Mouse (Mus musculus) gastrocnemius, adult 2 months (tissue): Measurements from ENCODE around the gene C030005K15Rik. TPM values are rescaled to one million over a fixed set of nuclear protein-coding genes. Genes with fewer than 3 reads are reported as not detected.
"Not testable (repeated sequence)": the region's sequence is repeated elsewhere in the genome, so short reads cannot be mapped to it uniquely, and the experiment has no call there.

Experiments used
- DNase-seq: peaks from one replicate; pipeline ENCODE4 v3.0.0; 2022
- H3K27ac ChIP-seq: fragments of 200-600 bp; 2 replicates; pipeline ENCODE4 v1.8.1; 2022; ENCODE audit warnings: mild to moderate bottlenecking
- H3K4me3 ChIP-seq: fragments of 200-600 bp; 2 replicates; pipeline ENCODE4 v1.8.1; 2022; ENCODE audit warnings: mild to moderate bottlenecking, moderate library complexity
- CTCF ChIP-seq: fragments of 200-600 bp; IDR thresholded peaks from 2 replicates; pipeline ENCODE4 v1.8.1; 2022; ENCODE audit warnings: antibody characterized with exemption, mild to moderate bottlenecking, moderate library complexity
- intact Hi-C: fragments of 180-260 bp; cut with DNase I; formaldehyde crosslinking; loops from one replicate; pipeline ENCODE4 v1.15.1; 2025
- long read RNA-seq, 2 experiments: library from polyadenylated mRNA; stranded (forward); transcript quantifications; one replicate each; pipeline ENCODE4 v2.0.0; 2021
- total RNA-seq, 2 experiments: library from RNA; stranded (reverse); gene quantifications; 2 replicates each; pipeline ENCODE4 v1.2.3; 2021

Gene C030005K15Rik
- not detected for total RNA-seq
- long read RNA-seq, experiment 1, result 0 reads
- long read RNA-seq, experiment 2, result 0 reads

DNA sequence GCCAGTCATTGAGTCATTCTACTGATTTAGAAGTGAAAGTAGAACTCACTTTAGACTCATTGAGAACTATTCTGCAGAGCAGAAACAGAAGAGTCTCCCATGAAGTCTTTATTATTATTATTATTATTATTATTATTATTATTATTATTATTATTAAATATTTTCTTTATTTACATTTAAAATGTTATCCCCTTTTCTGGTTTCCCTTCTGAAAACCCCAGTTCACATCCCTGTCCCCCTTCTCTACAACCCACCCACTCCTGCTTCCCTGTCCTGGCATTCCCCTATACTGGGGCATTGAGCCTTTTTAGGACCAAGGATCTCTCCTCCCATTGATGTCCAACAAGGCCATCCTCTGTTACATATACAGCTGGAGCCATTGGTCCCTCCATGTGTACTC is at the start of gene C030005K15Rik:
TSS of gene C030005K15Rik (minus strand) at position 101 of the 400 bp plus-strand sequence.
- intact Hi-C loops, H3K4me3 ChIP-seq, DNase-seq, H3K27ac ChIP-seq: not testable (repeated sequence)

DNA sequence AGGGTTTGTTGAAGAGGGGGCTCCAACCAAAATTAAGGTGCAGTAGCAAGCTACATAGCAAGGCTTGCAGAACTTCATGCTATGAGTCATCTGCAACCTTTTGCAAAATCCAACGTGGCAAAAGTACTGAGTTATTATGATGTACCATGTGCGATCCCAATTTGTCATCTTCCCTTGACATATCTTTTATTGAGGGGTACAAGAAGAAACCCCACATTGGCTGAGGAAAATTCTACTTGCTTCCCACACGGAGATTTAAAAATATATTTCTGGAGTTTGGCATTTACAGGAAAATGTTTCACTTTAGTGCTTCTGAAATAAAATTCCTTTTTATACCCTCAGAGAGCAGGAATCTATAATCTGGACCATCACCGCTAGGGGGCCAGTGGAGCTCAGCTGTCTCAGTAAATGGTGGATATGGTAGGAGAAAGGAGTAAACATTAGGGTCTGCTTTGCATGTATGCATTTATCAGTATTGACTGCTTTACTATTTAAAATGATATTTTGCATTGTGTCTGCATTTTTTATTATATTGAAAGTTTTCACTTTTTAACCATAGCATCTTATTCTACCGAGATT is 41.7 kb upstream of the C030005K15Rik start:
- intact Hi-C loops, result no loop called here
- Histone ChIP-seq H3K27ac (no peak overlapping the region), H3K4me3 (no peak overlapping the region)
- TF ChIP-seq CTCF, result peak; percentile 11; the same call in 1 of the 2 replicates
- no peak for DNase-seq

DNA sequence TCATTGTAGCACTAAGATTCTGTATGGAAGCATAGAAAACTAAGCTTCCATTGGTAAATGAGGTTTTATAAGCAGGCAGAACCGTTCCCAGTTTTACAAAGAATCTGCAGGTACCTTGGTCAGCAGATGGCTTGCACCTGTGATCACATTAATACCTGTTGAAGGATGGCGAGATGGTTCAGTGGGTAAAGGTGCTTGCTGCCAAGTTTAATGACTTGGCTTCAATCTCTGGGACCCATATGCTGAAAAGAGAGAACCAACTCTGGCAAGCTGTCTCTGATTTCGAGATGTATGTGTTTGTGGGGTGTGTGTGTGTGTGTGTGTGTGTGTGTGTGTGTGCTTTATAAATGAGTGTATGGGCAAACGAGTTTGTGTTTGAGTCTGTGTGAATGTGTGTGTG is 27.3 kb upstream of the C030005K15Rik start:
- intact Hi-C loops, result no loop called here
- no peak for TF ChIP-seq CTCF
- DNase-seq, result no peak

DNA sequence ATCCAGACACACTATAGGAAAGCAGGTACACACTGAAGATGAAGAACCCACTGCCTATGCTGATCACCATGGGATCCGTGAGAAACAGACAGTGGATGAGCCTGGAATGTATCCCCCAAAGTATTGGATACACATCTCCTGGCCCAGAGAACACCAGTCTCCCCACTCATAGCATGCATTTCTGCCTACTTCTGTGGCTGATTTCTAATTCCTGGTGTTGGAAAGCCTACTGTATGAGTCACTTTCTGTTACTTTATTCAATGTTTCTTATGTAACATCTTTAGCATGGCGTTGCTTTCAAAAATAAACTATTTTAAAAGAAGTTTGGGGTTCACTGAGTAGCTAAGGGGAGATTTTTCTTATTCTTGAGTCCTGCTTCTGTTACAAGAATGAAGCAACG is 20.7 kb upstream of the C030005K15Rik start:
- Histone ChIP-seq H3K27ac (no peak overlapping the region), H3K4me3 (no peak overlapping the region)
- no peak for DNase-seq
- TF ChIP-seq CTCF, result no peak
- intact Hi-C loops, result no loop called here

More for the DNA sequence above, 27.3 kb upstream of the C030005K15Rik start:
- no peak overlapping the region for H3K27ac ChIP-seq
- H3K4me3 ChIP-seq, result no peak overlapping the region

DNA sequence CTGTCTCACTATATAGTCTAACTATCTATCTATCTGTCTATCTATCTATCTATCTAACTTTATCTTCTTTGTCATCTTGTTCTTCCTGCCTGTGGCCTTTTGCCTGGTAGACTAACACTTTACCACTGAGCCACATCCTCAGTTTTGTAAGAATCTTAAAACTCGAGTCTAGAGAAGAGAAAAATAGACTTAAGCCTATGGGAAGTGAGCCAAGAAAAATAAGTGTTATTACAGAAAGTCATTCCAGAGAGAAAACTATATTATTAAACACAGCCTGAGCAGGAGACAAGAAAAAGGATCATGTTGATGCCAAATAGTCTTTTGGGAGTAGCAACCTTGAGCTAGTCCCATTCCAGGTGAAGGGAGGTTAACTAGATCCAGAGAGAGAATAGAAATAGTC is 626 bp downstream of the C030005K15Rik start:
- TF ChIP-seq CTCF, result no peak
- H3K27ac ChIP-seq, result no peak overlapping the region
- intact Hi-C loops, result no loop called here
- no peak overlapping the region for H3K4me3 ChIP-seq
- no peak for DNase-seq

DNA sequence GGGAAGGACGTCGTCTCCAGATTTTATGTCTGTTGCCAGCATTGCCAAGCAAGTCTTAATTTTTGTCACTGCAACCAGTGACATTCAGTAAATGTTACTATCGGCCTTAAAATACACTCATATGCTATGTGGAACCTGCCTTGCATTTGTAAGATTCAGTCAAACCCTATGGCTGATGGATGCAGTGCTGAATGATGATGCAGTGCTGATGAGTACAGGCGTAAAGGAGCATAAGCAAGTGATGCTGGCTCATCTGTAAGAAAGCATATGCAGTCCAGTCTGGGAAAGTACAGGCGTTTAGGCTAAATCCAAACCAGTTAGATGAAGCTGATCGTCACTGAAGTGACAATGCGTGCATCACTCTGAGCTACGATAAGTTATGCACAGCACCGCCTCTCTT is 3.8 kb downstream of the C030005K15Rik start:
- Histone ChIP-seq H3K4me3 (no peak overlapping the region), H3K27ac (no peak overlapping the region)
- DNase-seq, result no peak
- TF ChIP-seq CTCF, result no peak
- intact Hi-C loops, result no loop called here

DNA sequence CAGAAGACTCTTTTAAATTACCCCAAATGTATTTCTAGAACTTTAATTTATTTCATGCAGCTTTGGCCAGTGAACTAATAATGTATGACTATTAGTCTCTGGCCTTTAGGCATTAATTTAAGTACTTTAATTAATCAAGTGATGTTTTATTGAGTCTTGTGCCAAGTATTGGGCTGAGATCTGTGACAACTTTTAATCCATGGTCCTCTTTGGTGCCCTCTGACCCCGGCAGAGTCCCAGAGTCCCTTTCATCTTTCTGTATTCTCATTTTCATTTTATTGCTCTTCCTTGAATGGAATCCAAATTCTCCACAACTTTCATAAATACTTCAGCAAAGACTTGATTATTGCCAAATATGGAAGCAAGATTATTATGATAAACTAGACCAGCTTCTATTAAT is 5.9 kb downstream of the C030005K15Rik start:
- intact Hi-C loops, result no loop called here
- DNase-seq, result no peak
- no peak for TF ChIP-seq CTCF
- Histone ChIP-seq H3K27ac (no peak overlapping the region), H3K4me3 (no peak overlapping the region)

DNA sequence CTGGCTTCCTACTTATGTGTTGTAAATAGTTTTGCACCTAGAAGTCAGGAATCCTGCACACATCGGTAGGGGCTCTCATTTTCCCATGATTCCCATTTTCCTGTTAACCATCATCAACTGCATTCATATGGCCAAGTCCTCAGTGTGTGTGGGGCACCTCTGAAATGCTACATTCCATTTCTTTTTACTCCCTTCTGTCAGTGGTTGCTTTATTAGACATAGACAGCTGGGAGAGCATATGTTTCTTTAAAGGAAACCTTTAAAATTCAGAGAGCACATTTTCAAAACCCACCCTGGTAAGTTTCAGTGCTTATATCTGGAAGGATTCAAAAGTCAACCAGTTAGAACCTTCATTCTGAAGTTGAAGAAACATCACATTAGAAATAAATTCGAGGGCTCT is 8.5 kb downstream of the C030005K15Rik start:
- no peak for DNase-seq
- intact Hi-C loops, result no loop called here

DNA sequence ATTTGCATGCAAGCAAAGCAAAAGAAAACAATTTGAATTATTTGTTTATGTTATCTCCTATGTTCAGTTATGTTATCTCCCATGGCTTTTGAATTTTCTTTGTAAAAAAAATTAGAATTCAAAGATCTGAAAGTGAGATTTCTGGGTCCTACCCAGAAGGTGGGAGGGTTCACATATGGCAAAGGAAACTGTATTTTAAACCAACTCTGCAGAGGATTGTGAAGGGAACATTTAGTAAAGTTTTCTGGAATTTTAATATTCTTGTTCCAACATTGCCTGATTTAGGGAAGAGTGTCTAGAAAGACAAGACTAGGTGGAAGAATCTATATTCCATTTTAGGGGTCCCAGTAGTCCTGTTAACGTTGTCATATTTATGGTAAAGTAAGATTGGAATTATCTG is 9.3 kb downstream of the C030005K15Rik start:
- Histone ChIP-seq H3K4me3 (no peak overlapping the region), H3K27ac (no peak overlapping the region)
- DNase-seq, result no peak
- intact Hi-C loops, result no loop called here
- no peak for TF ChIP-seq CTCF

More for the DNA sequence above, 8.5 kb downstream of the C030005K15Rik start:
- no peak for TF ChIP-seq CTCF
- H3K4me3 ChIP-seq, result no peak overlapping the region
- H3K27ac ChIP-seq, result no peak overlapping the region

DNA sequence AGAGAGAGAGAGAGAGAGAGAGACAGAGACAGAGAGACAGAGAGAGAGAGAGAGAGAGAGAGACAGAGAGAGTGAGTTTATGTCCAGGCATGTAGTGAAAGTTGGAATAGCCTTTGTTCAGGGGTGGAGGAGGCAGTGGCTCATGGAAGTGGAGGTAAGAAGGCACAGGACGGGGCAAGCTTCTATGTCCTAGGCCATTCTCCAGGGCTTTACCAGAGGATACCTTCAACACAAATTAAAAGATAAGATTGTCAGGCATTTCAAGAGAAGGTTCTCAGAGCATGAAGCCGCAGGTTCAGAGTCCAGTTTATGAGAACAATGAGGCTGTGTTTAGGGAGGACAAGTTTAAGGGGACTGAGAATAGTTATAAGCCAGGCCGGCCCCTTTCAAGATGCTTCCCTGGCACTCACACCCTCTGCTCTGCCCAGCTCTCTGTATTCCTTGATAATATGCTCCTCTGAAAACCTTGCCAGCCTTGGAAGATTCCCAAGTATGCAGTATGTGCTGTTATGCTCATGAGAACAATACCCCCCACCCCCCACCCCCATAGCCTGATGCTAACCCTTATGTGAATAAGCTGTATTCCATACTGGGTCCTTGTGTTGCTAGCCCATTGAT is 11.2 kb downstream of the C030005K15Rik start:
- Histone ChIP-seq H3K27ac (no peak overlapping the region), H3K4me3 (no peak overlapping the region)
- TF ChIP-seq CTCF, result no peak
- intact Hi-C loops, result no loop called here
- DNase-seq, result no peak

DNA sequence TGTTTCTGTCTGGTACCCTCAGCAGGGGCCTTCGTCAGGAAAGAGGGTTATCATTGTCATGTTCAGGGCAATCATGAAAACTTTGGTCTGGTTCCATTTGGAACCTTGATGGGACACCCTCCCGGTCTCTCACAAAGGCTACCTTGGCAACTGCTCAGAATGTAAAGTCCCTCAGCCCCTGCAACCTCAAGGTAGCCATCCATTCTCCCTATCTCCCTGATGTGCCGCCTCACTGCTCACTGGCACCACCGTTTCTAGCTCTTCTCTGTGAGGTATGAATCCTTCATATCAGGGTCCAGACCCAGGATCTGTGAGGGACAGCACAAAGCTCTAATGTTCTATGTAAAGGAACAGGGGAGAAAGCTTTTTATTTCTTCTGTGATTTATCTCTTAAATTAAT is 12.0 kb downstream of the C030005K15Rik start:
- intact Hi-C loops, result no loop called here
- TF ChIP-seq CTCF, result no peak
- H3K4me3 ChIP-seq, result no peak overlapping the region
- DNase-seq, result no peak
- H3K27ac ChIP-seq, result no peak overlapping the region

DNA sequence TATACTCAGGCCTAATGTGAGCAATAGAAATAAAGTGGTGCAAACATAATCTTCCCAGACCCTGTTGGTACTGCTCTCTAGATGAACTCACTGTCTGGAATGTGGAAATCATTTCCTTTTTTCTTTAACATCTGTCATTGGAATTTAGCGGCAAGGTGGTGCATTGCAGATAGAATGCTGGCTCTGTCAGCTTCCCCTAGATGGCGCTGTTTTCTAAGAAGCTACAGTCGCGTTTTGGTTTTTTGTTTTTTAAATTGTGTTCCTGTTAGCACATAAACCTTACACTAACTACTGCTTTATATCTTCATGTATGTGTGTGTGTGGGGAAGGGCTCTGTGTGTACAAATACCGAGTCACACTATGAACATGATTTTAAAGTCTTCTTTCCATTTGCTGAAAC is 13.9 kb downstream of the C030005K15Rik start:
- Histone ChIP-seq H3K27ac (no peak overlapping the region), H3K4me3 (no peak overlapping the region)
- intact Hi-C loops, result loop anchor here (2.0 kb wide), 1 partner anchor 1372 kb away; no protein-coding TSS in a partner anchor
- DNase-seq, result peak; percentile 12
- peak; percentile 96 for TF ChIP-seq CTCF

DNA sequence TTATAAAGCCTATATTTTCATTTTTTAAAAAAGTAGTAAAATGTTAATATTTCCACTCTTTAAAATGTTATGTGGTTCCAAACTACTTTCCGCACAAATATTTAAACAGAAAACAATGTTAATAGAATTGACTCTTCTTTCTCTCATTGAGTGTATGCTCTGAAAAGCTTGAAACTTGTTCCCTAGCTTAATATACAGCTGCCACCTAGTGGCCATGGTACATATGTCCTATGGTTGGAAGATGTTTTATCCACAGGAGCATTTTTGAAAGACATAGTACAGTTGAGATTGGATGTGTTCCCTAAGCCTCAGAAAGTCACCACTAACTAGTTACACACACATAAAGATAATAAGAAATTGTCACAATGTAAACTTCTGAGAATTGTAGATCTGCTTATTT is 22.0 kb downstream of the C030005K15Rik start:
- no peak overlapping the region for H3K4me3 ChIP-seq

DNA sequence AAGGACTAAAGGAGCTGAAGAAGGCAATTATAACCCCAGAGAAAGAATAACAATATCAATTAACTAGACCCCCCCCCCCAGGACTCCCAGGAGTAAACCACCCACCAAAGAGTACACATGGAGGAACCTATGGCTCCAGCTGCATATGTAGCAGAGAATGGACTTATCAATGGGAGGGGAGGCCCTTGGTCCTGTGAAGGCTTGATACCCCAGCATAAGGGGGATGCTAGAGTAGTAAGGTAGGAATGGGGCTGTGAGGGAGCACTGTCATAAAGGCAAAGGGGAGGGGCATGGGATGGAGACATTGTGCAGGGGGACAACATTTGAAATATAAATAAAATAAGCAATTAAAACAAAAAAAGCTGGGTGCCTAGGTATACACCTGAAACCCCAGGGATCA is 24.2 kb downstream of the C030005K15Rik start:
- no peak for DNase-seq
- intact Hi-C loops, result loop anchor here (10.0 kb wide), 1 partner anchor 328 kb away; no protein-coding TSS in a partner anchor
- Histone ChIP-seq H3K4me3 (no peak overlapping the region), H3K27ac (no peak overlapping the region)
- TF ChIP-seq CTCF, result no peak

More for the DNA sequence above, 22.0 kb downstream of the C030005K15Rik start:
- intact Hi-C loops, result loop anchor here (10.0 kb wide), 1 partner anchor 330 kb away; no protein-coding TSS in a partner anchor
- no peak overlapping the region for H3K27ac ChIP-seq
- peak; percentile 31 for DNase-seq
- peak; percentile 70 for TF ChIP-seq CTCF
